7 mouse cellular contexts compared by ENCODE assay signal in genomic region chr19:7160151-7160906, GRCm38 (mm10). TPM values are rescaled to one million over a fixed set of nuclear protein-coding genes. Genes with fewer than 3 reads are reported as not detected.
DNase-seq lines count a peak whose midpoint lies in the region; ATAC-seq and TF ChIP-seq lines count a peak whose summit lies in the region.

No protein-coding gene starts in this region.

- no peaks in the 10 kb centered on the region for H3K9me3 ChIP-seq in liver, embryonic 12.5 days (replicated peaks)
- no peaks in the 10 kb centered on the region for H3K9me3 ChIP-seq in hindbrain, embryonic 10.5 days
- no peaks in the 10 kb centered on the region for H3K9me3 ChIP-seq in limb, embryonic 14.5 days (ENCODE audit: control insufficient read depth, low read length)
- H3K9me3 ChIP-seq in neural tube, embryonic 11.5 days (ENCODE audit: control insufficient read depth, low read length), result no peaks in the 10 kb centered on the region

- no peak for ATAC-seq in liver, embryonic 12.5 days
- ATAC-seq in limb, embryonic 14.5 days (ENCODE audit: low FRiP score, low read depth), result no peak
- peak; percentile 64; the same call in 1 of the 2 replicates for ATAC-seq in neural tube, embryonic 11.5 days (ENCODE audit: insufficient read depth, low FRiP score, low TSS enrichment)

- no peak overlapping the region for H3K9ac ChIP-seq in liver, embryonic 12.5 days
- H3K9ac ChIP-seq in limb, embryonic 14.5 days (ENCODE audit: low read depth, low read length, severe bottlenecking), result peak overlapping the region; percentile 22; the same call in 1 of the 2 replicates
- peak overlapping the region; percentile 31; the same call in 1 of the 2 replicates for H3K9ac ChIP-seq in neural tube, embryonic 11.5 days (ENCODE audit: low read length)

- no peak overlapping the region for H3K4me3 ChIP-seq in liver, embryonic 12.5 days
- H3K4me3 ChIP-seq in hindbrain, embryonic 10.5 days, result peak overlapping the region; percentile 37
- no peak overlapping the region for H3K4me3 ChIP-seq in limb, embryonic 14.5 days (replicated peaks; ENCODE audit: low read length)
- no peak overlapping the region for H3K4me3 ChIP-seq in neural tube, embryonic 11.5 days (ENCODE audit: low read depth, low read length)

- H3K27me3 ChIP-seq in liver, embryonic 12.5 days (replicated peaks), result peaks cover 98% of the 10 kb centered on the region
- peaks cover 93% of the 10 kb centered on the region for H3K27me3 ChIP-seq in hindbrain, embryonic 10.5 days (ENCODE audit: insufficient read depth, poor library complexity, severe bottlenecking)
- H3K27me3 ChIP-seq in limb, embryonic 14.5 days (ENCODE audit: control insufficient read depth, insufficient read depth, low read length), result peaks cover 3% of the 10 kb centered on the region; the same call in 1 of the 2 replicates
- H3K27me3 ChIP-seq in neural tube, embryonic 11.5 days (ENCODE audit: control insufficient read depth, insufficient read depth, low read length), result peaks cover 28% of the 10 kb centered on the region

- H3K4me2 ChIP-seq in liver, embryonic 12.5 days, result no peak overlapping the region; the same call in 1 of the 2 replicates
- H3K4me2 ChIP-seq in limb, embryonic 14.5 days (replicated peaks; ENCODE audit: low read depth, low read length, severe bottlenecking), result no peak overlapping the region
- peak overlapping the region; percentile 30 for H3K4me2 ChIP-seq in neural tube, embryonic 11.5 days (ENCODE audit: low read depth)

- WGBS in liver, embryonic 12.5 days (ENCODE audit: insufficient replicate concordance), result 13% methylated on average over 14 of the region's 14 CpGs
- WGBS in hindbrain, embryonic 10.5 days, result 4% methylated on average over 14 of the region's 14 CpGs
- WGBS in limb, embryonic 14.5 days, result 10% methylated on average over 14 of the region's 14 CpGs
- 15% methylated on average over 14 of the region's 14 CpGs for WGBS in neural tube, embryonic 11.5 days

- no peaks in the 10 kb centered on the region for H3K36me3 ChIP-seq in liver, embryonic 12.5 days
- no peaks in the 10 kb centered on the region for H3K36me3 ChIP-seq in hindbrain, embryonic 10.5 days
- H3K36me3 ChIP-seq in limb, embryonic 14.5 days (ENCODE audit: control insufficient read depth, insufficient read depth, low read length), result no peaks in the 10 kb centered on the region
- H3K36me3 ChIP-seq in neural tube, embryonic 11.5 days (ENCODE audit: control insufficient read depth, insufficient read depth, low read length), result no peaks in the 10 kb centered on the region

- no peak for TF ChIP-seq POLR2A in limb, embryonic 14.5 days (IDR thresholded peaks at IDR 0.05; ENCODE audit: borderline replicate concordance, extremely low read depth, insufficient read depth, insufficient read length)

- peaks cover 17% of the 10 kb centered on the region for H3K4me1 ChIP-seq in liver, embryonic 12.5 days
- H3K4me1 ChIP-seq in hindbrain, embryonic 10.5 days (replicated peaks), result peaks cover 83% of the 10 kb centered on the region
- peaks cover 42% of the 10 kb centered on the region for H3K4me1 ChIP-seq in limb, embryonic 14.5 days (ENCODE audit: control insufficient read depth, insufficient read depth, low read length)
- peaks cover 27% of the 10 kb centered on the region for H3K4me1 ChIP-seq in neural tube, embryonic 11.5 days (ENCODE audit: control insufficient read depth, insufficient read depth, low read length)

- H3K27ac ChIP-seq in liver, embryonic 12.5 days, result no peak overlapping the region
- H3K27ac ChIP-seq in hindbrain, embryonic 10.5 days, result peak overlapping the region; percentile 84
- H3K27ac ChIP-seq in limb, embryonic 14.5 days (replicated peaks; ENCODE audit: low read depth, low read length), result no peak overlapping the region
- no peak overlapping the region for H3K27ac ChIP-seq in neural tube, embryonic 11.5 days (ENCODE audit: low read depth, low read length)

- peak; percentile 34 for DNase-seq in liver
- peak; percentile 84 for DNase-seq in embryo, embryonic 10 days (ENCODE audit: low spot score)
- peak; percentile 74 for DNase-seq in hindbrain, embryonic 10.5 days (ENCODE audit: low spot score)
- peak; percentile 59 for DNase-seq in limb, embryonic 14.5 days (ENCODE audit: low spot score)
- peak; percentile 67 for DNase-seq in neural tube, embryonic 11.5 days (ENCODE audit: low spot score)
- no peak for DNase-seq in ovary, postnatal 14 days (ENCODE audit: low spot score)

RNA-seq across cellular contexts. Expression of gene Otub1, which starts 45.8 kb away (rescaled TPM):
- polyA plus RNA-seq in liver, embryonic 12.5 days (2016; fragmentation: Nextera tagmentation; extraction: Ambion mirVana), result 85.0 and 85.2 TPM in 2 replicates
- polyA plus RNA-seq in hindbrain, embryonic 10.5 days (2016; fragmentation: Nextera tagmentation; extraction: Ambion mirVana), result 273 and 309 TPM in 2 replicates
- 157 and 181 TPM in 2 replicates for polyA plus RNA-seq in limb, embryonic 14.5 days (2012; rRNA removed)
- 203 and 212 TPM in 2 replicates for polyA plus RNA-seq in limb, embryonic 14.5 days (2014; fragmentation: Nextera tagmentation; extraction: Ambion mirVana)
- polyA plus RNA-seq in neural tube, embryonic 11.5 days (2014; fragmentation: Nextera tagmentation; extraction: Ambion mirVana), result 248 and 255 TPM in 2 replicates

RNA-seq across cellular contexts. Expression of gene Flrt1, which starts 54.8 kb away (rescaled TPM):
- 0.23 TPM in 2 replicates for polyA plus RNA-seq in liver, embryonic 12.5 days (2016; fragmentation: Nextera tagmentation; extraction: Ambion mirVana)
- 3.1 and 4.0 TPM in 2 replicates for polyA plus RNA-seq in hindbrain, embryonic 10.5 days (2016; fragmentation: Nextera tagmentation; extraction: Ambion mirVana)
- polyA plus RNA-seq in limb, embryonic 14.5 days (2012; rRNA removed), result 2.2 and 3.2 TPM in 2 replicates
- polyA plus RNA-seq in limb, embryonic 14.5 days (2014; fragmentation: Nextera tagmentation; extraction: Ambion mirVana), result 8.5 and 9.6 TPM in 2 replicates
- 6.6 and 7.5 TPM in 2 replicates for polyA plus RNA-seq in neural tube, embryonic 11.5 days (2014; fragmentation: Nextera tagmentation; extraction: Ambion mirVana)

RNA-seq across cellular contexts. Expression of gene Cox8a, which starts 57.1 kb away (rescaled TPM):
- polyA plus RNA-seq in liver, embryonic 12.5 days (2016; fragmentation: Nextera tagmentation; extraction: Ambion mirVana), result 915 and 936 TPM in 2 replicates
- polyA plus RNA-seq in hindbrain, embryonic 10.5 days (2016; fragmentation: Nextera tagmentation; extraction: Ambion mirVana), result 914 and 944 TPM in 2 replicates
- polyA plus RNA-seq in limb, embryonic 14.5 days (2012; rRNA removed), result 478 and 552 TPM in 2 replicates
- 850 and 909 TPM in 2 replicates for polyA plus RNA-seq in limb, embryonic 14.5 days (2014; fragmentation: Nextera tagmentation; extraction: Ambion mirVana)
- 706 and 761 TPM in 2 replicates for polyA plus RNA-seq in neural tube, embryonic 11.5 days (2014; fragmentation: Nextera tagmentation; extraction: Ambion mirVana)
